Mouse (Mus musculus) megakaryocyte, embryonic 14.5 days (primary cell): ENCODE data around the gene Krt33a.

Experiments used
- FLI1 ChIP-seq: IDR thresholded peaks from 2 replicates; pipeline ENCODE4 v1.6.1; 2012; ENCODE audit warnings: low read length, inconsistent platforms, mixed read lengths
- GATA1 ChIP-seq: IDR thresholded peaks from 3 replicates; pipeline ENCODE4 v1.6.1; 2012; ENCODE audit warnings: mixed read lengths, low read length, inconsistent platforms, borderline replicate concordance

GRCm38 (mm10) chr11:100004846-100005245, 11.2 kb downstream of the Krt33a start:
- TF ChIP-seq GATA1 (no peak), FLI1 (no peak)
